Mouse (Mus musculus) liver, embryonic 14.5 days (tissue): ENCODE results near the gene Slc38a6.

Experiments used
- CTCF ChIP-seq: IDR thresholded peaks from 2 replicates; pipeline ENCODE4 v1.5.1; 2016; ENCODE audit warnings: antibody characterized with exemption, low read depth, control low read depth
- EP300 ChIP-seq: IDR thresholded peaks from 2 replicates; pipeline ENCODE4 v1.6.1; 2016; ENCODE audit warnings: antibody characterized with exemption, low read depth

DNA sequence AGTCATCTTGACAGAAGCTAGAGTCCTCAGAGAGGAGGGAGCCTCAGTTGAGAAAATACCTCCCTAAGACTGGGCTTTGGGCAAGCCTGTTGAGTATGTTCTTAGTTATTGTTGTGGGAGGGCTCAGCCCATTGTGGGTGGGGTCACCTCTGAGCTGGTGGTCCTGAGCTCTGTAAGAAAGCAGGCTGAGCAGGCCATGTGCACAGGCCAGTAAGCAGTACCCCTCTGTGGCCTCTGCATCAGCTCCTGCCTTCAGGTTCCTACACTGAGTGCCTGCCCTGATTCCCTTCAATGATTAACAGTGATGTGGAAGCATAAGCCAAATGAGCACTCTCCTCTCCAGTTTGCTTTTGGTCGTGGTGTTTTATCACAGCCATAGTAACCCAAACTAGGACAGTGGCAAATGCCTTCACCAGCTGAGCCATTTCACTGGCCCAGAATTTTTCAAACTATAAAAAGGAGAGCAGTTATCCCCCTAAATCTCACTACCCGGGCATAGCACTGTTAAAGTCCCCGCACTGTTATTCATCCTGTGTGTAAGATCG lies 114.0 kb downstream of the Slc38a6 start:
- TF ChIP-seq CTCF (no peak), EP300 (no peak)
